29 mouse cellular contexts compared by ENCODE assay signal in the genomic region with DNA sequence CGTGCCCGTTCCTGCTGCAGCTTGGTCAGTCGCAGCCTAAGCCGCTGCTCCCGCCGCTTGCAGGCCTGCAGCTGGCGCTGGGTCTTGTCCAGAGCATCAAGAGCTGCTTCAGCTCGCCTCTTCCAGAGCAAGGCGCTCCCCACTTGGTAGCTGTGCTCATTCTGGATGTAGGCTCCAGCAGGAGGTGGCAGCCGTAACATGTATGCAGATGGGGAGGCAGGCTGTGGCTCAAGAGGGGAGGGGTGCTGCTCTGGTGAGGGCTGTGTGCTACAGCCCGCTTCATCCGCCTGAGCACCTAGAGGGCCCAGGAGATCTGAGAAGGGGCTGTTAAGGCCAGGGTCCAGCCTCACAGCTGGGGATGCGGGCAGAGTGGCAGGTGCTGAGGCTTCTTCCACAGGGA. TPM values are rescaled to one million over a fixed set of nuclear protein-coding genes. Genes with fewer than 3 reads are reported as not detected.
DNase-seq lines count a peak whose midpoint lies in the region; ATAC-seq and TF ChIP-seq lines count a peak whose summit lies in the region.
"Had no signal": no experiment of that assay in that cellular context is flagged by ENCODE, and none has a peak within 500 bp of the region (broad histone marks: within the 10 kb centered on the region; RNA-seq: fewer than 3 reads in every experiment).

No protein-coding gene starts in this region.

- TF ChIP-seq POLR2A in CH12.LX (IDR thresholded peaks at IDR 0.05; ENCODE audit: low read depth, low read length) = no peak

- no peak overlapping the region for H3K27ac ChIP-seq in kidney, postnatal 0 days
- H3K27ac ChIP-seq in CH12.LX (ENCODE audit: insufficient read depth, low read depth) = 0 out of 2 replicates have a peak overlapping the region, but pooled peaks have one; percentile 3
- no peak overlapping the region for H3K27ac ChIP-seq in lung, postnatal 0 days (ENCODE audit: low read length)
- H3K27ac ChIP-seq: embryonic facial prominence, embryonic 12.5 days; heart, adult 2 months; heart, embryonic 13.5 days; hindbrain, embryonic 14.5 days; liver, embryonic 14.5 days; neural tube, embryonic 13.5 days had no signal

- no peak overlapping the region for H3K4me2 ChIP-seq in kidney, postnatal 0 days (ENCODE audit: low read length)
- H3K4me2 ChIP-seq in CH12.LX (ENCODE audit: insufficient read depth, low read depth, poor library complexity, severe bottlenecking) = no peak overlapping the region
- H3K4me2 ChIP-seq in lung, postnatal 0 days (replicated peaks; ENCODE audit: low read depth, low read length) = no peak overlapping the region
- H3K4me2 ChIP-seq: embryonic facial prominence, embryonic 12.5 days; heart, embryonic 13.5 days; hindbrain, embryonic 14.5 days; neural tube, embryonic 13.5 days had no signal

- H3K36me3 ChIP-seq in kidney, postnatal 0 days (ENCODE audit: insufficient read depth, low read length) = peaks cover 44% of the 10 kb centered on the region
- peaks cover 53 to 57% of the 10 kb centered on the region in 2 experiments for H3K36me3 ChIP-seq in CH12.LX (replicated peaks in 1 of 2; ENCODE audit: control insufficient read depth in 1 of 2, insufficient read depth in 1 of 2, low read length in 1 of 2)
- peaks cover 39% of the 10 kb centered on the region for H3K36me3 ChIP-seq in lung, postnatal 0 days (ENCODE audit: insufficient read depth, low read length)

- no peak for TF ChIP-seq RAD21 in CH12.LX (IDR thresholded peaks at IDR 0.05; ENCODE audit: low read depth, low read length)

- in situ Hi-C loops in CH12.LX (cut with MboI; ENCODE audit: low pct_ligation_motif_present, low pct_unique_long_range_greater_than_20kb, low sequenced_read_pairs) = no loop called here

- ATAC-seq in kidney, postnatal 0 days (replicated peaks; ENCODE audit: low FRiP score, low read depth) = no peak
- ATAC-seq in lung, postnatal 0 days = no peak
- ATAC-seq: intestine, postnatal 0 days had no signal

- no peak for TF ChIP-seq EP300 in CH12.LX (IDR thresholded peaks at IDR 0.05; ENCODE audit: low read length)
- no peak for TF ChIP-seq EP300 in lung, postnatal 0 days (IDR thresholded peaks at IDR 0.05)

- dilution Hi-C loops in CH12.LX (cut with MboI; ENCODE audit: extremely low pct_ligation_motif_present, extremely low pct_unique_long_range_greater_than_20kb, low sequenced_read_pairs) = no loop called here

- H3K27me3 ChIP-seq in kidney, postnatal 0 days (ENCODE audit: insufficient read depth, low read length) = no peaks in the 10 kb centered on the region
- no peaks in the 10 kb centered on the region for H3K27me3 ChIP-seq in CH12.LX (replicated peaks)
- no peaks in the 10 kb centered on the region for H3K27me3 ChIP-seq in lung, postnatal 0 days (replicated peaks; ENCODE audit: insufficient read depth, low read length)
- H3K27me3 ChIP-seq: embryonic facial prominence, embryonic 12.5 days; heart, embryonic 13.5 days; neural tube, embryonic 13.5 days had no signal

- H3K4me3 ChIP-seq in kidney, postnatal 0 days (replicated peaks; ENCODE audit: low read depth, low read length) = no peak overlapping the region
- H3K4me3 ChIP-seq in CH12.LX (replicated peaks in 1 of 3; ENCODE audit: low read depth in 2 of 3, low read length in 2 of 3, poor library complexity in 1 of 3) = peak overlapping the region in 1 of 3 experiments; percentile 1
- no peak overlapping the region for H3K4me3 ChIP-seq in lung, postnatal 0 days (ENCODE audit: low read depth, low read length)
- H3K4me3 ChIP-seq: embryonic facial prominence, embryonic 12.5 days; erythroblast, embryonic 14.5 days; heart, adult 2 months; heart, embryonic 13.5 days; neural tube, embryonic 13.5 days had no signal

- no peaks in the 10 kb centered on the region for H3K9me3 ChIP-seq in kidney, postnatal 0 days (replicated peaks; ENCODE audit: low read length)
- no peaks in the 10 kb centered on the region for H3K9me3 ChIP-seq in CH12.LX (replicated peaks; ENCODE audit: low read length)
- H3K9me3 ChIP-seq in lung, postnatal 0 days (ENCODE audit: low read length) = no peaks in the 10 kb centered on the region
- H3K9me3 ChIP-seq: embryonic facial prominence, embryonic 12.5 days; heart, embryonic 13.5 days; neural tube, embryonic 13.5 days had no signal

- no peak for DNase-seq in kidney, postnatal 0 days (ENCODE audit: low spot score)
- no peak for DNase-seq in kidney, adult 8-10 months
- peak; percentile 34 for DNase-seq in 3134 (ENCODE audit: extremely low read depth, insufficient read length, low spot score)
- peak; percentile 51 for DNase-seq in CH12.LX (ENCODE audit: extremely low read depth)
- DNase-seq in ZHBTc4 (ENCODE audit: low read depth, low spot score) = peak; percentile 37
- no peak for DNase-seq in lung, postnatal 0 days (ENCODE audit: low spot score)
- DNase-seq in spleen, postnatal 10 days (ENCODE audit: low spot score in 2 of 2) = no peak
- DNase-seq: adrenal gland, postnatal 10 days; cerebellum, adult 18-20 months; cerebellum, postnatal 14 days; gastrocnemius, postnatal 14 days; heart, adult 2 months; heart, postnatal 10 days; kidney, postnatal 25 days; liver; lung, adult 2 months; lung, postnatal 14 days; right cerebral cortex, postnatal 4 days; thymus, adult 2 months; thymus, postnatal 4 days had no signal

- no peak for TF ChIP-seq CTCF in kidney, postnatal 0 days (IDR thresholded peaks at IDR 0.05; ENCODE audit: low read depth)
- TF ChIP-seq CTCF in CH12.LX (conservative IDR thresholded peaks at IDR 0.05 in 1 of 2, IDR thresholded peaks at IDR 0.05 in 1 of 2; ENCODE audit: low read depth in 2 of 2, low read length in 2 of 2) = no peak
- TF ChIP-seq CTCF in lung, postnatal 0 days (IDR thresholded peaks at IDR 0.05) = no peak

- H3K9ac ChIP-seq in kidney, postnatal 0 days (ENCODE audit: low read depth, low read length) = 0 out of 2 replicates have a peak overlapping the region, but pooled peaks have one; percentile 13
- H3K9ac ChIP-seq in CH12.LX (ENCODE audit: insufficient read depth, low read depth) = no peak overlapping the region
- no peak overlapping the region for H3K9ac ChIP-seq in lung, postnatal 0 days (replicated peaks; ENCODE audit: low read depth)
- H3K9ac ChIP-seq: heart, embryonic 13.5 days; hindbrain, embryonic 14.5 days; liver, embryonic 14.5 days; neural tube, embryonic 13.5 days had no signal

- 0 out of 2 replicates have a peak, but pooled peaks cover 11% of the 10 kb centered on the region for H3K4me1 ChIP-seq in kidney, postnatal 0 days (replicated peaks; ENCODE audit: insufficient read depth, low read length)
- H3K4me1 ChIP-seq in CH12.LX (ENCODE audit: control insufficient read depth in 1 of 2, insufficient read depth in 2 of 2) = peaks cover 7 to 48% of the 10 kb centered on the region in 2 experiments; a peak in 3 of 4 replicates
- peaks cover 10% of the 10 kb centered on the region; the same call in 1 of the 2 replicates for H3K4me1 ChIP-seq in lung, postnatal 0 days (ENCODE audit: insufficient read depth, low read depth, low read length)

- H3K79me2 ChIP-seq in CH12.LX (replicated peaks; ENCODE audit: control insufficient read depth, extremely low read depth, insufficient read depth, poor library complexity, severe bottlenecking) = peaks cover 11% of the 10 kb centered on the region; the same call in 1 of the 2 replicates

- WGBS in kidney, postnatal 0 days = 93% methylated on average over 13 of the region's 13 CpGs
- WGBS in lung, postnatal 0 days = 89% methylated on average over 13 of the region's 13 CpGs

TF ChIP-seq in CH12.LX, 34 proteins besides CTCF, POLR2A, EP300 and RAD21 (continues in another document):
- TF ChIP-seq JUND (conservative IDR thresholded peaks at IDR 0.05; ENCODE audit: low read depth, low read length) (no peak), JUN (IDR thresholded peaks at IDR 0.05; ENCODE audit: insufficient read depth, low read depth, low read length) (no peak), CHD1 (IDR thresholded peaks at IDR 0.05; ENCODE audit: low read depth, low read length) (no peak), ELF1 (IDR thresholded peaks at IDR 0.05; ENCODE audit: low read depth, low read length) (0 out of 2 replicates have a peak, but pooled peaks have one; percentile 1), MYC (IDR thresholded peaks at IDR 0.05; ENCODE audit: low read depth, low read length) (no peak), E2F4 (IDR thresholded peaks at IDR 0.05; ENCODE audit: insufficient replicate concordance, low read depth, low read length) (no peak), USF1 (IDR thresholded peaks at IDR 0.05; ENCODE audit: low read depth, low read length) (no peak), MAZ (IDR thresholded peaks at IDR 0.05; ENCODE audit: low read depth, low read length) (no peak)

RNA-seq across cellular contexts. Expression of a gene that starts 2.7 kb away (rescaled TPM):
- polyA plus RNA-seq in kidney, postnatal 0 days (2015; fragmentation: Nextera tagmentation; extraction: Ambion mirVana) = 58.6 and 62.8 TPM in 2 replicates
- total RNA-seq in CH12.LX (2012; rRNA removed) (64.3 and 72.7 TPM in 2 replicates), CH12.LX (2014; rRNA removed) (80.7 and 83.3 TPM in 2 replicates)
- 79.4 and 82.4 TPM in 2 replicates for polyA plus RNA-seq in CH12.LX (2012; ENCODE audit: insufficient read length, low read depth)
- 49.5 and 53.4 TPM in 2 replicates for polyA plus RNA-seq in lung, postnatal 0 days (2015; fragmentation: Nextera tagmentation; extraction: Ambion mirVana)

RNA-seq across cellular contexts. Expression of a gene that starts 19.8 kb away (rescaled TPM):
- polyA plus RNA-seq in kidney, postnatal 0 days (2015; fragmentation: Nextera tagmentation; extraction: Ambion mirVana) = 65.7 and 73.4 TPM in 2 replicates
- total RNA-seq in CH12.LX (2012; rRNA removed) (111 and 138 TPM in 2 replicates), CH12.LX (2014; rRNA removed) (98.4 and 110 TPM in 2 replicates)
- 78.0 and 111 TPM in 2 replicates for polyA plus RNA-seq in CH12.LX (2012; ENCODE audit: insufficient read length, low read depth)
- polyA plus RNA-seq in lung, postnatal 0 days (2015; fragmentation: Nextera tagmentation; extraction: Ambion mirVana) = 63.3 and 64.7 TPM in 2 replicates

RNA-seq across cellular contexts. Expression of a gene that starts 32.8 kb away (rescaled TPM):
- polyA plus RNA-seq in kidney, postnatal 0 days (2015; fragmentation: Nextera tagmentation; extraction: Ambion mirVana) = 0.20 and 0.26 TPM in 2 replicates
- total RNA-seq in CH12.LX (2012; rRNA removed) (not detected in 2 replicates), CH12.LX (2014; rRNA removed) (not detected in 2 replicates)
- polyA plus RNA-seq in CH12.LX (2012; ENCODE audit: insufficient read length, low read depth) = 0.17 TPM in 1 of 2 replicates, not detected in the other
- polyA plus RNA-seq in lung, postnatal 0 days (2015; fragmentation: Nextera tagmentation; extraction: Ambion mirVana) = 5.3 and 7.7 TPM in 2 replicates
- total RNA-seq: heart, adult 2 months had no signal
- polyA plus RNA-seq: embryonic facial prominence, embryonic 12.5 days; spleen, adult 2 months had no signal

RNA-seq across cellular contexts. Expression of a gene that starts 33.4 kb away (rescaled TPM):
- 0.62 and 0.74 TPM in 2 replicates for polyA plus RNA-seq in kidney, postnatal 0 days (2015; fragmentation: Nextera tagmentation; extraction: Ambion mirVana)
- total RNA-seq in CH12.LX (2012; rRNA removed) = not detected in 2 replicates
- not detected in 2 replicates for total RNA-seq in CH12.LX (2014; rRNA removed)
- polyA plus RNA-seq in CH12.LX (2012; ENCODE audit: insufficient read length, low read depth) = not detected in 2 replicates
- 3.3 and 3.6 TPM in 2 replicates for polyA plus RNA-seq in lung, postnatal 0 days (2015; fragmentation: Nextera tagmentation; extraction: Ambion mirVana)
- polyA plus RNA-seq: erythroblast, embryonic 14.5 days had no signal

RNA-seq across cellular contexts. Expression of a gene that starts 38.9 kb away (rescaled TPM):
- 1.4 and 2.4 TPM in 2 replicates for polyA plus RNA-seq in kidney, postnatal 0 days (2015; fragmentation: Nextera tagmentation; extraction: Ambion mirVana)
- 0.08 TPM in 1 of 2 replicates, not detected in the other for total RNA-seq in CH12.LX (2012; rRNA removed)
- not detected in 2 replicates for total RNA-seq in CH12.LX (2014; rRNA removed)
- polyA plus RNA-seq in CH12.LX (2012; ENCODE audit: insufficient read length, low read depth) = not detected in 2 replicates
- polyA plus RNA-seq in lung, postnatal 0 days (2015; fragmentation: Nextera tagmentation; extraction: Ambion mirVana) = 2.8 and 3.5 TPM in 2 replicates
- polyA plus RNA-seq: C2C12; erythroblast, embryonic 14.5 days had no signal

Comparison
In these comparisons a context has a peak if more than half of its experiments do, and no peak if none do; other contexts are left out.
1. DNase-seq: peak in 3134 (single experiment), CH12.LX (single experiment) and ZHBTc4 (single experiment); none in kidney, postnatal 0 days (single experiment), kidney, adult 8-10 months (0 of 2), lung, postnatal 0 days (single experiment) and spleen, postnatal 10 days (0 of 2).